Mouse (Mus musculus) ES-Bruce4 (cell line): ENCODE measurements around the gene Mobp.

Experiments used
- CTCF ChIP-seq: IDR thresholded peaks from one replicate; pipeline ENCODE4 v1.8.1; 2011; ENCODE audit warnings: low read depth, low read length
- EP300 ChIP-seq: IDR thresholded peaks from 2 replicates; pipeline ENCODE4 v1.6.1; 2011; ENCODE audit warnings: low read depth, low read length; ENCODE audit not compliant: insufficient read depth

DNA sequence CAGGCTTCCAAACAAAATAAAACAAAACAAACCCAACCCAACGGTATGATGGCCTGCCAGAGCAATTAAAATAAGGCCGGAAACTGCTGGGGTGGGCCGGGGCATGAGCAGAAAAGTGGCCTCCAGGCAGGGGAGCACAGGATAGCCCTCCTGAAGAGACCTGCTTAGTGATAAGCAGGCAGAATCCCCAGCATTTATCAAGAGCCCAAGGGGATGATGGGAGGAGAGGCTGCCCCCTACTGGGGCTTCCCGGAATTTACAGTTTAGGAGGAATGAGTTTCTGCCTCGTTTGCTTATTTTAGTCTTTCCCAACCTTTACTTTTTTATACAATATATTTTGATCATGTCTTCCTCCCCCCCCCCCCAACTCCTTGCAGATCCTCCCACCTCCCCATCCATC, 37.3 kb downstream of the Mobp start:
- TF ChIP-seq EP300 = no peak
- TF ChIP-seq CTCF = peak; percentile 51
